ENCODE assay signal across 21 mouse cellular contexts in genomic region chr2:57497933-57498332, GRCm38 (mm10).
DNase-seq lines count a peak whose midpoint lies in the region; ATAC-seq and TF ChIP-seq lines count a peak whose summit lies in the region.
"Had no signal": no experiment of that assay in that cellular context is flagged by ENCODE, and none has a peak within 500 bp of the region (broad histone marks: within the 10 kb centered on the region; RNA-seq: fewer than 3 reads in every experiment).

No protein-coding gene starts in this region.

- peak; percentile 7 to 8 for DNase-seq in cerebellum, postnatal 10 days
- DNase-seq in cerebellum, postnatal 36 days = no peak
- no peak for DNase-seq in layer of hippocampus, adult 2 months (ENCODE audit: low spot score in 2 of 2)
- DNase-seq in layer of hippocampus, adult 9-10 months (ENCODE audit: low spot score) = no peak
- DNase-seq in ES-CJ7 (ENCODE audit: low read depth, low spot score) = peak; percentile 3
- no peak for DNase-seq in gastrocnemius, postnatal 4 days (ENCODE audit: low spot score in 2 of 2)
- DNase-seq: adrenal gland, adult 8-10 months; adrenal gland, postnatal 36 days; cerebellum, adult 11 months; cerebellum, adult 8-10 months; cerebellum, postnatal 25 days; forebrain, postnatal 0 days; gastrocnemius, postnatal 25 days; heart, adult 2 months had no signal

- no peak overlapping the region for H3K4me3 ChIP-seq in layer of hippocampus, adult 2 months
- H3K4me3 ChIP-seq: embryonic facial prominence, embryonic 10.5 days; forebrain, embryonic 13.5 days; heart, adult 2 months; heart, embryonic 15.5 days; hindbrain, embryonic 10.5 days; hindbrain, embryonic 15.5 days had no signal

- ATAC-seq in megakaryocyte progenitor cell, adult 5-6 weeks (replicated peaks; ENCODE audit: poor library complexity) = peak; percentile 70
- ATAC-seq: forebrain, embryonic 13.5 days; forebrain, postnatal 0 days; inflammation-experienced regulatory T-cells, adult 6 months had no signal

- peak overlapping the region; percentile 56 for H3K27ac ChIP-seq in layer of hippocampus, adult 2 months
- H3K27ac ChIP-seq: embryonic facial prominence, embryonic 10.5 days; forebrain, embryonic 13.5 days; heart, adult 2 months; heart, embryonic 15.5 days; hindbrain, embryonic 10.5 days; hindbrain, embryonic 15.5 days had no signal

- TF ChIP-seq CTCF in layer of hippocampus, adult 2 months (conservative IDR thresholded peaks at IDR 0.05) = peak; percentile 29; the same call in 1 of the 2 replicates

Comparison
In these comparisons a context has a peak if more than half of its experiments do, and no peak if none do; other contexts are left out.
1. DNase-seq: peak in cerebellum, postnatal 10 days (2 of 2) and ES-CJ7 (single experiment); none in cerebellum, postnatal 36 days (0 of 2), layer of hippocampus, adult 2 months (0 of 2), layer of hippocampus, adult 9-10 months (single experiment) and gastrocnemius, postnatal 4 days (0 of 2).